Mouse (Mus musculus): ENCODE results near the gene Tln1.

DNA sequence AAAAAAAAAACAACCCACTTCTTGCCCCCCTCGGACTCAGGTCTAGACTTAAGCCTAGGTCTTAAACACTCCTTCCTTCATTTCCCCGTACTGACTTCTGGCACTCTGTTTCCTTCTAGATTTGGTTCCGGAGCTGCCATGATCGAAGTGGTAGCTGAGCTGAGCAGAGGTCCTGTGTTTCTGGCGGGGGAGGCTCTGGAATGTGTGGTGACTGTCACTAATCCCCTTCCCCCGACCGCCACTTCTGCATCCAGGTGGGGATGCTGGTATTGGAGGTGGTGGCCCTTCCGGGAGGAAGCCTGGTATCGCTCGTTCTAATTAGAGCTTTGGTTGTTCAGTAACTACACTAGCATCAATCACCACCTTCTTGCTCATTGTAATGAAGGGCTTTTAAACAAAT is 16.8 kb upstream of the Tln1 start:
- no peak for TF ChIP-seq CTCF (IDR thresholded peaks at IDR 0.05 in 2 of 3, conservative IDR thresholded peaks at IDR 0.05 in 1 of 3; ENCODE audit: control insufficient read depth in 1 of 3, insufficient read depth in 1 of 3, low read depth in 2 of 3, low read length in 3 of 3, poor library complexity in 1 of 3, severe bottlenecking in 1 of 3)
- no peak for TF ChIP-seq EP300 (IDR thresholded peaks at IDR 0.05; ENCODE audit: low read depth in 1 of 2, low read length in 2 of 2)
- no peak for TF ChIP-seq USF1 (IDR thresholded peaks at IDR 0.05; ENCODE audit: low read depth, low read length)
- no peak for TF ChIP-seq ETS1 (IDR thresholded peaks at IDR 0.05; ENCODE audit: low read depth, low read length)
- TF ChIP-seq GABPA (IDR thresholded peaks at IDR 0.05; ENCODE audit: low read depth, low read length): no peak
- no peak for TF ChIP-seq KAT2A (conservative IDR thresholded peaks at IDR 0.05; ENCODE audit: low read depth, low read length)
- TF ChIP-seq TCF12 (IDR thresholded peaks at IDR 0.05; ENCODE audit: low read depth, low read length): no peak
- no peak for TF ChIP-seq SIN3A (IDR thresholded peaks at IDR 0.05; ENCODE audit: low read length)
- TF ChIP-seq MYB (IDR thresholded peaks at IDR 0.05; ENCODE audit: low read depth, low read length): no peak
- no peak for TF ChIP-seq NRF1 (IDR thresholded peaks at IDR 0.05; ENCODE audit: insufficient read depth, low read depth, low read length, poor library complexity, severe bottlenecking)
- no peak for TF ChIP-seq GATA1 (IDR thresholded peaks at IDR 0.05; ENCODE audit: low read depth, low read length)
- no peak for TF ChIP-seq RCOR1 (IDR thresholded peaks at IDR 0.05; ENCODE audit: low read depth, low read length)
- no peak for TF ChIP-seq HCFC1 (IDR thresholded peaks at IDR 0.05; ENCODE audit: low read depth, low read length)
- no peak for TF ChIP-seq NELFE (IDR thresholded peaks at IDR 0.05; ENCODE audit: low read depth, low read length)

Data from MEL (cell line).